Mouse (Mus musculus) liver, adult 2 months (tissue): ENCODE results near the gene Rere. TPM values are rescaled to one million over a fixed set of nuclear protein-coding genes. Genes with fewer than 3 reads are reported as not detected.

Source experiments
- DNase-seq: peaks from one replicate; pipeline ENCODE4 v3.0.0-alpha.2; 2011; ENCODE audit warnings: low read depth, low spot score; ENCODE audit errors: extremely low read depth
- H3K27ac ChIP-seq: fragments of 200-500 bp; replicated peaks from 2 replicates; pipeline ENCODE4 v1.5.1; 2012; ENCODE audit warnings: low read depth, mild to moderate bottlenecking, control low read depth, inconsistent platforms, low read length; ENCODE audit not compliant: insufficient read depth
- H3K27me3 ChIP-seq: fragments of 200-500 bp; 2 replicates; pipeline ENCODE4 v1.6.1; 2012; ENCODE audit warnings: mild to moderate bottlenecking, moderate library complexity, low read length, inconsistent platforms; ENCODE audit not compliant: control insufficient read depth, insufficient read depth
- H3K36me3 ChIP-seq: fragments of 200-500 bp; 2 replicates; pipeline ENCODE4 v1.6.1; 2012; ENCODE audit warnings: low read length, inconsistent platforms; ENCODE audit not compliant: control insufficient read depth, insufficient read depth
- H3K4me1 ChIP-seq: fragments of 200-500 bp; 2 replicates; pipeline ENCODE4 v1.6.1; 2011; ENCODE audit warnings: low read length; ENCODE audit not compliant: control insufficient read depth, insufficient read depth
- H3K4me3 ChIP-seq: fragments of 200-500 bp; 2 replicates; pipeline ENCODE4 v1.5.1; 2011; ENCODE audit warnings: low read depth, mild to moderate bottlenecking, control low read depth, low read length, moderate library complexity; ENCODE audit not compliant: insufficient read depth
- H3K79me2 ChIP-seq: fragments of 200-500 bp; 2 replicates; pipeline ENCODE4 v1.6.1; 2012; ENCODE audit warnings: inconsistent platforms, mild to moderate bottlenecking, low read length, moderate library complexity; ENCODE audit not compliant: control insufficient read depth, insufficient read depth
- H3K9ac ChIP-seq: fragments of 200-500 bp; 2 replicates; pipeline ENCODE4 v1.6.1; 2012; ENCODE audit warnings: low read depth, mild to moderate bottlenecking, control low read depth, inconsistent platforms, low read length
- CTCF ChIP-seq: fragments of 200-500 bp; IDR thresholded peaks from 2 replicates; pipeline ENCODE4 v1.5.1; 2011; ENCODE audit warnings: low read depth, low read length, control low read depth
- POLR2A ChIP-seq: fragments of 200-500 bp; IDR thresholded peaks from 2 replicates; pipeline ENCODE4 v1.6.1; 2011; ENCODE audit warnings: low read length, control low read depth; ENCODE audit not compliant: insufficient read depth; ENCODE audit errors: extremely low read depth
- WGBS: fragments of 180-500 bp; shearing (Covaris S2); methylation state at CpG from one replicate; pipeline ENCODE4 v1.1.7; 2018; 5-methylcytosine and 5-hydroxymethylcytosine counted together
- polyA plus RNA-seq: library from polyadenylated mRNA; depleted of rRNA; stranded (reverse); fragments of >200 nt; gene quantifications from 2 replicates; pipeline ENCODE4 v1.2.3, GENCODE M21; 2012
- total RNA-seq: library from RNA; depleted of rRNA; stranded (reverse); fragments of >200 nt; gene quantifications from 2 replicates; pipeline ENCODE4 v1.2.3, GENCODE M21; 2014

The Rere gene
- total and polyA plus RNA-seq, 2 experiments, result 8.8 to 10.0 TPM

- Histone ChIP-seq H3K4me3 (peak overlapping the region; percentile 21), H3K36me3 (no peaks in the 10 kb centered on the region), H3K27me3 (no peaks in the 10 kb centered on the region), H3K9ac (peak overlapping the region; percentile 48), H3K79me2 (peaks cover 22% of the 10 kb centered on the region; the same call in 1 of the 2 replicates), H3K27ac (peak overlapping the region; percentile 55), H3K4me1 (peaks cover 8% of the 10 kb centered on the region; the same call in 1 of the 2 replicates)
- peak; percentile 77 for DNase-seq
- TF ChIP-seq CTCF (no peak), POLR2A (no peak)
- WGBS, result 12% methylated on average over 4 of the region's 4 CpGs
Measured at GRCm38 (mm10) chr4:150346651-150347386, 65.4 kb downstream of the Rere start.

- Histone ChIP-seq H3K36me3 (no peaks in the 10 kb centered on the region), H3K4me1 (peaks cover 12% of the 10 kb centered on the region; the same call in 1 of the 2 replicates), H3K9ac (no peak overlapping the region), H3K27me3 (no peaks in the 10 kb centered on the region), H3K79me2 (peaks cover 21% of the 10 kb centered on the region; the same call in 1 of the 2 replicates), H3K4me3 (no peak overlapping the region), H3K27ac (no peak overlapping the region)
- 5% methylated on average over 2 of the region's 2 CpGs for WGBS
- TF ChIP-seq POLR2A (no peak), CTCF (peak; percentile 24; the same call in 1 of the 2 replicates)
- peak; percentile 60 for DNase-seq
Measured at GRCm38 (mm10) chr4:150347387-150347672, 65.9 kb downstream of the Rere start.

- no peaks in the 10 kb centered on the region for H3K36me3 ChIP-seq
- 75% methylated on average over 6 of the region's 6 CpGs for WGBS
- H3K79me2 ChIP-seq, result peaks cover 15% of the 10 kb centered on the region; the same call in 1 of the 2 replicates
- H3K27me3 ChIP-seq, result no peaks in the 10 kb centered on the region
- H3K27ac ChIP-seq, result no peak overlapping the region
- no peak for DNase-seq
- TF ChIP-seq POLR2A (no peak), CTCF (no peak)
- no peak overlapping the region for H3K9ac ChIP-seq
- H3K4me1 ChIP-seq, result peaks cover 15% of the 10 kb centered on the region; the same call in 1 of the 2 replicates
- no peak overlapping the region for H3K4me3 ChIP-seq
Measured at GRCm38 (mm10) chr4:150349680-150350101, 68.2 kb downstream of the Rere start.

GRCm38 (mm10) chr4:150351419-150352075, 70.1 kb downstream of the Rere start:
- WGBS, result 63% methylated on average over 7 of the region's 7 CpGs

GRCm38 (mm10) chr4:150352736-150353135, 71.3 kb downstream of the Rere start:
- WGBS, result 53% methylated on average over 2 of the region's 2 CpGs

More at GRCm38 (mm10) chr4:150351419-150352075, 70.1 kb downstream of the Rere start:
- Histone ChIP-seq H3K79me2 (peaks cover 27% of the 10 kb centered on the region), H3K36me3 (no peaks in the 10 kb centered on the region), H3K4me3 (no peak overlapping the region), H3K27ac (peak overlapping the region; percentile 31; the same call in 1 of the 2 replicates), H3K27me3 (no peaks in the 10 kb centered on the region), H3K9ac (no peak overlapping the region), H3K4me1 (peaks cover 17% of the 10 kb centered on the region; the same call in 1 of the 2 replicates)
- DNase-seq, result no peak
- no peak for TF ChIP-seq CTCF
- no peak for TF ChIP-seq POLR2A

More at GRCm38 (mm10) chr4:150352736-150353135, 71.3 kb downstream of the Rere start:
- H3K27ac ChIP-seq, result no peak overlapping the region
- H3K36me3 ChIP-seq, result no peaks in the 10 kb centered on the region
- H3K27me3 ChIP-seq, result no peaks in the 10 kb centered on the region
- H3K79me2 ChIP-seq, result peaks cover 27% of the 10 kb centered on the region
- H3K4me1 ChIP-seq, result peaks cover 12% of the 10 kb centered on the region; the same call in 1 of the 2 replicates
- TF ChIP-seq CTCF (no peak), POLR2A (no peak)
- H3K9ac ChIP-seq, result no peak overlapping the region
- no peak overlapping the region for H3K4me3 ChIP-seq
- DNase-seq, result peak; percentile 43
